Mouse (Mus musculus) inflammation-experienced regulatory T-cells, adult 6 months (primary cell): Measurements from ENCODE around the gene Stub1. TPM values are rescaled to one million over a fixed set of nuclear protein-coding genes. Genes with fewer than 3 reads are reported as not detected.

Experiments
- ATAC-seq: one replicate; pipeline ENCODE4 v1.8.0; 2017
- polyA plus RNA-seq, 3 experiments: library from polyadenylated mRNA; unstranded; fragments of 100-300 nt; shearing (Covaris generic); gene quantifications; one replicate each; pipeline ENCODE4 v1.2.1; 2017

The Stub1 gene
- polyA plus RNA-seq, 3 experiments from 2014 or later = 60.7 to 79.7 (median 78.2) TPM

DNA sequence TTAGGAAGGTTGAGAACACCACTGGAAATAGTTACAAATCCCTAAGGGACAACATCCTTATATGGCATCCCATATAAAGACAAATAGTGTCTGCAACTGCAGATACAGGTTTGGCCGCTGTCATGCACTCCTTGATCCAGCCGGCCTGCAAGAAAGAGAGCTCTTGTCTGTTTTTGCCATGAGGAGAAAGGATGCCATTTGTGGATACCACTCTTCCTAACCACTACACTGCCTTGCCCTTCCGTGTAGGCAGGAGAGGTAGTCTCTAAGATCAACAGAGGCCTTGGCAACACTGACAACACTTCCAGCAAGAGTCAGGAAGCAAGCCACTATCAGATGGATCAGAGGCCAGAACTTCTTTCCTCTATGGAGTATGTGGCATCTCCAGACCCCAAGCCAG, 46.9 kb downstream of the Stub1 start, which contains the start of gene Ccdc78:
Gene Ccdc78, plus strand, starts transcription at position 301 of the 400 bp plus-strand sequence.
- no peak for ATAC-seq

DNA sequence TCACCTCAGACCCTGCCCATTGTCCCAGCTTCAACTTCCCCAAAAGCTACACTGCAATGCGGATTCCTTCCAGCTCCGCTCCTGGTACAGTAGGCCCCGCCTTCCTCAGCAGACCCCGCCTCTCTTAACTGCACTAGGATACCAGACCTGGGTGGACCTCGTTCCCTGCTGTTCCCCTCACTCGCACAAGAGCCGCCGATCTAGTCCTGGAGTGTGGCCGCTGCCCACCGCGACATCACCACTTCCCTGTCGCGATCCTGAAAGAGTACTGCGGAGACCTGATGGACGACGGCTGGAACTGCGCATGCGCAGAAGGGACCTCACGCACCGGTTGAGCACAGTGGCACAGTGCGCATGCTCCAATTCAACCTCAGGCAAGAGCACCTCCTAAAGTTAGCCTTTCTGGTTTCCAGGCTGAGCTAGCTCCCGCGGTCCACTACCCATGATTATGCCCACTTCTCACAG, 47.9 kb downstream of the Stub1 start, which contains the start of gene Haghl:
Gene Haghl, minus strand, starts transcription at position 393 of the 465 bp plus-strand sequence.
- ATAC-seq = peak; percentile 88

DNA sequence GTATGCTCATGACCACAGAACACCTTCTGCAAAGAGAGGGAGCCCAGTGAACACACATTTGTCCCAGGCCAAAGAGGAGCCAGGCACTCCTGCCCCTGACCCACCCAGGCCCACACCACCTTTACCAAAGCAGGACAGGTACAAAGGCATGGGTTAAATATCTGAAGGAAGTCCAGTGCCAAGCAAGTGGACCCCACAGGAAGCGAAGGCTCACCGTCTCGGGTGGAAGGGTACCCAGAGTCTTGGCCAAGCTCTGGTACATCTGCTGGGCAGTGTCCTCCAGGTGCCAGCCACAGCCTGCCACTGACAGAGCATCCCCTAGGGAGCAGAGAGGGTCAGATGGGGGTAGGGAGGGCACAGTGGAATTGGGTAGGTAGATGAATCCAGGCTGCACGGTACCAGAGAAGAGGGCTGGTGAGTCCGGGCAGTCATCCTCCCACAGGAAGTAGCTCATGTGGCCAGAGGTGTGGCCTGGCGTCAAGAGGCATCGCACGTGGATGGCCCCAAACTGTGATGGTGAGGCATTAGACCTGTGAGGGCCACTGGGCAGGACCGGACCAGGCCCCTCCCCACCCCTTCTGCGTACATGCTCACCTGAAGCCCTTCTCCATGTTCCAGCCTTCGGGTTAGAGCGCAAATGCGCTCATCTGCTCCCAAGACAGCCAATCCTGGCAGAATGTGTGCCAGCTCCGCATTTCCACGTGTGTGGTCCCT, 49.2 kb downstream of the Stub1 start:
- ATAC-seq = no peak

DNA sequence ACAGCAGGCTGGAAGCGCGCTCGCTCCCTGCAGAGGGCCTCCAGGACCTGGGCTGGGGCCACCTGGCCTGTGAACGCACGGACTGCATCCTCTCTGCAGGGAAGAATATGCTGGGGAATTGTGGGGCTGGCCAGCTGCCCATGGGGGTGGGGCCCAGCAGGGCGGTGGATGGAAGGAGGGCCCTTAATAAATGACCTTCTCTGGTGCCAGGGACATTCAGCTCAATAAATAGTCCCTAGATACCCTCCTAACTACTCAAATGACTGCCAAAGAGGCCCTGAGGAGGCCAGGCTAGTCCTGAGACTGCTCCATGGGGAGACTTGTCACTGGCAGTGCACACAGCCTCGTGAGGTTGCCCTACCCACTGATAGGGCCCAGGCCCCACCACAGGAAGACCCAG, 50.1 kb downstream of the Stub1 start:
- no peak for ATAC-seq

DNA sequence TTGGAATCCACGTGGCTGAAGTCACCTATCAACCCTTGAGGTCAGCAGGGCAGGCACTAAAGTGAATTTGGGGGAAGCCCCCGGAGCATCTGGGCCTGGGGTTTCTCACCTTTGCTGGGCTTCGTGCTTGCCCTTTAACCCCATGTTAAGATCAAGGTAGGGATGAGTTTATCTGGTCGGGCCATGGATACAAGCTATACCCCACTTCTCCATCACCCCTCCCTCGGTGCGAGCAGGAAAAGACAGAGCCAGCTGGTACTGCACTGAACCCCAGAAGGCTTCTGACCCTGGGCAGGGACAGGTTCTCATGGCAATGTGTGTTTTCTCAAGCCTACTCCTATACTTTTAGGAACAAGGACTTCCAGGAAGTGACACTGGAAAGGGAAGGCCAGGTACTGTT, 51.9 kb downstream of the Stub1 start:
- no peak for ATAC-seq

Other genes starting within 250 kb of the Stub1 start
- not detected for gene Gng13, start 116.2 kb downstream of the Stub1 start, polyA plus RNA-seq
- 10 to 100 TPM in 1 of 3 experiments, 1 to 10 TPM in 2; 1.4 to 12.9 (median 3.9) TPM for gene Chtf18, start 106.0 kb downstream of the Stub1 start, polyA plus RNA-seq
- gene Rpusd1, start 105.7 kb downstream of the Stub1 start, polyA plus RNA-seq = 10 to 100 TPM in 2 of 3 experiments, 1 to 10 TPM in 1; 8.6 to 12.5 (median 11.2) TPM
- not detected for gene Mslnl, start 97.4 kb downstream of the Stub1 start, polyA plus RNA-seq
- gene Msln, start 79.0 kb downstream of the Stub1 start, polyA plus RNA-seq = not detected
- 10 to 100 TPM; 16.4 to 18.4 (median 17.0) TPM for gene Narfl, start 59.6 kb downstream of the Stub1 start, polyA plus RNA-seq
- gene Haghl, start 47.7 kb downstream of the Stub1 start, polyA plus RNA-seq = 10 to 100 TPM; 23.1 to 41.8 (median 31.1) TPM
- under 1 TPM in 2 of 3 experiments, not detected in 1; 0.50 to 0.75 TPM for gene Ccdc78, start 46.8 kb downstream of the Stub1 start, polyA plus RNA-seq
- gene Fam173a, start 40.5 kb downstream of the Stub1 start, polyA plus RNA-seq = 100 to 1,000 TPM; 158 to 288 (median 193) TPM
- not detected for gene AC134908.4, start 37.7 kb downstream of the Stub1 start, polyA plus RNA-seq
- gene Metrn, start 36.3 kb downstream of the Stub1 start, polyA plus RNA-seq = 1 to 10 TPM; 3.3 to 5.7 (median 5.6) TPM
- not detected for gene Fbxl16, start 24.3 kb downstream of the Stub1 start, polyA plus RNA-seq
- gene Wdr24, start 9.8 kb downstream of the Stub1 start, polyA plus RNA-seq = 10 to 100 TPM; 13.8 to 23.4 (median 19.3) TPM
- 10 to 100 TPM; 12.5 to 26.2 (median 23.9) TPM for gene Jmjd8, start 4.5 kb downstream of the Stub1 start, polyA plus RNA-seq
- 1 to 10 TPM in 1 of 3 experiments, not detected in 2; 1.7 TPM for gene Rhbdl1, start 3.9 kb upstream of the Stub1 start, polyA plus RNA-seq
- gene Gm20683, start 8.4 kb upstream of the Stub1 start, polyA plus RNA-seq = 1 to 10 TPM in 1 of 3 experiments, under 1 TPM in 2; 0.26 to 1.1 (median 0.67) TPM
- 10 to 100 TPM; 21.2 to 32.3 (median 23.4) TPM for gene Rhot2, start 11.4 kb upstream of the Stub1 start, polyA plus RNA-seq
- gene Wdr90, start 28.1 kb upstream of the Stub1 start, polyA plus RNA-seq = 1 to 10 TPM; 3.3 to 7.0 (median 6.8) TPM
- gene Mcrip2, start 35.4 kb upstream of the Stub1 start, polyA plus RNA-seq = 1 to 10 TPM; 2.5 to 3.9 (median 3.5) TPM
- 100 to 1,000 TPM in 1 of 3 experiments, 10 to 100 TPM in 2; 91.1 to 121 (median 98.2) TPM for gene Mettl26, start 41.7 kb upstream of the Stub1 start, polyA plus RNA-seq
- gene Wfikkn1, start 47.5 kb upstream of the Stub1 start, polyA plus RNA-seq = 1 to 10 TPM in 2 of 3 experiments, under 1 TPM in 1; 0.93 to 1.9 (median 1.4) TPM
- 1 to 10 TPM; 6.0 to 7.9 (median 7.5) TPM for gene Rab40c, start 86.3 kb upstream of the Stub1 start, polyA plus RNA-seq
- 10 to 100 TPM; 22.0 to 28.6 (median 27.4) TPM for gene Pigq, start 111.5 kb upstream of the Stub1 start, polyA plus RNA-seq
- not detected for gene Nhlrc4, start 111.6 kb upstream of the Stub1 start, polyA plus RNA-seq
- not detected for gene A930017K11Rik, start 119.2 kb upstream of the Stub1 start, polyA plus RNA-seq
- gene Capn15, start 152.4 kb upstream of the Stub1 start, polyA plus RNA-seq = 1 to 10 TPM; 5.6 to 6.0 (median 5.7) TPM
- 1 to 10 TPM; 1.6 to 3.0 (median 2.7) TPM for gene Rab11fip3, start 236.2 kb upstream of the Stub1 start, polyA plus RNA-seq